Mouse (Mus musculus) common myeloid progenitor, adult 5-6 weeks (primary cell): ENCODE data around the gene Gm20696. TPM values are rescaled to one million over a fixed set of nuclear protein-coding genes. Genes with fewer than 3 reads are reported as not detected.
A peak's percentile ranks its signal among the peaks of the same experiment; 100 is the strongest.

Source experiments
- ATAC-seq: replicated peaks from 2 replicates; pipeline ENCODE4 v1.8.0; 2016; ENCODE audit warnings: low read depth, mild to moderate bottlenecking, moderate TSS enrichment, inconsistent platforms; ENCODE audit not compliant: poor library complexity, severe bottlenecking
- total RNA-seq: library from RNA; stranded (forward); fragments of 200-1000, 187-1606 nt; gene quantifications from 2 replicates; pipeline ENCODE4 v1.2.3, GENCODE M21; 2017

Gm20696 gene
- total RNA-seq, 1 experiment from 2014 or later, result 4.0 TPM

GRCm38 (mm10) chr6:99667290-99667689 lies 693 bp upstream of the Gm20696 start:
- peak; percentile 67 for ATAC-seq

- 0 out of 2 replicates have a peak, but pooled peaks have one; percentile 13 for ATAC-seq
Measured at GRCm38 (mm10) chr6:99665457-99666317, 910 bp downstream of the Gm20696 start.

GRCm38 (mm10) chr6:99663232-99663631 lies 3.4 kb downstream of the Gm20696 start:
- ATAC-seq, result no peak

GRCm38 (mm10) chr6:99660443-99660842 lies 6.2 kb downstream of the Gm20696 start:
- ATAC-seq, result peak; percentile 29

- peak; percentile 40 for ATAC-seq
Measured at GRCm38 (mm10) chr6:99658586-99658985, 8.0 kb downstream of the Gm20696 start.

GRCm38 (mm10) chr6:99656088-99656487 lies 10.5 kb downstream of the Gm20696 start:
- no peak for ATAC-seq

GRCm38 (mm10) chr6:99655488-99655887 lies 11.1 kb downstream of the Gm20696 start:
- ATAC-seq, result peak; percentile 80

- no peak for ATAC-seq
Measured at GRCm38 (mm10) chr6:99654343-99654742, 12.3 kb downstream of the Gm20696 start.

GRCm38 (mm10) chr6:99652341-99652740 lies 14.3 kb downstream of the Gm20696 start:
- no peak for ATAC-seq

- ATAC-seq, result peak; percentile 76
Measured at GRCm38 (mm10) chr6:99649307-99649706, 17.3 kb downstream of the Gm20696 start.

GRCm38 (mm10) chr6:99646344-99646743 lies 20.3 kb downstream of the Gm20696 start:
- ATAC-seq, result no peak

- ATAC-seq, result no peak
Measured at GRCm38 (mm10) chr6:99644876-99645275, 21.7 kb downstream of the Gm20696 start.

- no peak for ATAC-seq
Measured at GRCm38 (mm10) chr6:99644386-99644785, 22.2 kb downstream of the Gm20696 start.

- ATAC-seq, result no peak
Measured at GRCm38 (mm10) chr6:99643439-99644199, 23.0 kb downstream of the Gm20696 start.

- peak; percentile 62 for ATAC-seq
Measured at GRCm38 (mm10) chr6:99637456-99637855, 29.1 kb downstream of the Gm20696 start.

GRCm38 (mm10) chr6:99636801-99637200 lies 29.8 kb downstream of the Gm20696 start:
- ATAC-seq, result peak; percentile 58

- no peak for ATAC-seq
Measured at GRCm38 (mm10) chr6:99636121-99636520, 30.5 kb downstream of the Gm20696 start.

GRCm38 (mm10) chr6:99632121-99632980 lies 34.2 kb downstream of the Gm20696 start:
- no peak for ATAC-seq

- ATAC-seq, result no peak
Measured at GRCm38 (mm10) chr6:99631637-99632036, 35.0 kb downstream of the Gm20696 start.
